Comparison of ENCODE assay signal across 37 mouse cellular contexts in genomic region chr12:72227731-72228130, GRCm38 (mm10). TPM values are rescaled to one million over a fixed set of nuclear protein-coding genes. Genes with fewer than 3 reads are reported as not detected.
"Had no signal": no experiment of that assay in that cellular context is flagged by ENCODE, and none has a peak within 500 bp of the region (broad histone marks: within the 10 kb centered on the region; RNA-seq: fewer than 3 reads in every experiment).

No protein-coding gene starts in this region.

- H3K36me3 ChIP-seq: heart, embryonic 12.5 days; intestine, embryonic 15.5 days; limb, embryonic 10.5 days; limb, embryonic 12.5 days had no signal

- DNase-seq: forebrain, postnatal 0 days; gastrocnemius, adult 2 months; gastrocnemius, postnatal 10 days; gastrocnemius, postnatal 25 days; heart, adult 2 months; heart, postnatal 10 days; heart, postnatal 4 days; kidney, adult 18-20 months; kidney, adult 8-10 months; kidney, postnatal 10 days; kidney, postnatal 25 days; kidney, postnatal 4 days; liver had no signal

- ATAC-seq: forebrain, postnatal 0 days; hindbrain, embryonic 16.5 days; inflammation-experienced regulatory T-cells, adult 6 months; intestine, embryonic 15.5 days; intestine, postnatal 0 days had no signal

- H3K9me3 ChIP-seq: heart, embryonic 12.5 days; hindbrain, embryonic 10.5 days; hindbrain, embryonic 12.5 days; intestine, embryonic 15.5 days; limb, embryonic 10.5 days; limb, embryonic 12.5 days had no signal

- H3K27me3 ChIP-seq: hindbrain, embryonic 12.5 days; intestine, embryonic 15.5 days; limb, embryonic 12.5 days had no signal

- H3K4me1 ChIP-seq: heart, embryonic 12.5 days; hindbrain, embryonic 10.5 days; intestine, embryonic 15.5 days; limb, embryonic 10.5 days; limb, embryonic 12.5 days had no signal

- H3K4me3 ChIP-seq: gastrocnemius, adult 2 months; heart, adult 2 months; heart, embryonic 12.5 days; hindbrain, embryonic 10.5 days; hindbrain, embryonic 12.5 days; intestine, embryonic 15.5 days; left cerebral cortex, adult 2 months; limb, embryonic 10.5 days; limb, embryonic 12.5 days had no signal

- H3K4me2 ChIP-seq: heart, embryonic 12.5 days; hindbrain, embryonic 12.5 days; hindbrain, embryonic 14.5 days; intestine, embryonic 15.5 days; limb, embryonic 12.5 days; liver, embryonic 11.5 days had no signal

- H3K27ac ChIP-seq: gastrocnemius, adult 2 months; heart, adult 2 months; hindbrain, embryonic 10.5 days; hindbrain, embryonic 12.5 days; hindbrain, embryonic 14.5 days; intestine, embryonic 15.5 days; left cerebral cortex, adult 2 months; limb, embryonic 10.5 days; limb, embryonic 12.5 days had no signal

- H3K9ac ChIP-seq: forebrain, postnatal 0 days; heart, embryonic 12.5 days; hindbrain, embryonic 12.5 days; hindbrain, embryonic 14.5 days; intestine, embryonic 15.5 days; limb, embryonic 12.5 days had no signal

RNA-seq across cellular contexts. Expression of gene Ccdc175, which starts 42.9 kb away (rescaled TPM):
- total RNA-seq: forebrain, postnatal 0 days; gastrocnemius, adult 2 months; gastrocnemius, postnatal 10 days; gastrocnemius, postnatal 25 days; gastrocnemius, postnatal 4 days; granulocyte monocyte progenitor cell, adult 5-6 weeks; heart, adult 2 months; heart, postnatal 10 days; heart, postnatal 25 days; heart, postnatal 4 days; layer of hippocampus, postnatal 10 days; layer of hippocampus, postnatal 25 days; left cerebral cortex, adult 2 months; left cerebral cortex, postnatal 14 days; left cerebral cortex, postnatal 36 days had no signal
- polyA plus RNA-seq: forebrain, postnatal 0 days; heart, adult 2 months; heart, embryonic 12.5 days; heart, embryonic 14.5 days; heart, embryonic 16.5 days; hindbrain, embryonic 10.5 days; hindbrain, embryonic 12.5 days; hindbrain, embryonic 14.5 days; hindbrain, embryonic 16.5 days; intestine, embryonic 15.5 days; intestine, postnatal 0 days; kidney, embryonic 14.5 days; kidney, embryonic 16.5 days; limb, embryonic 10.5 days; limb, embryonic 12.5 days; limb, embryonic 14.5 days; liver, embryonic 11.5 days had no signal
